Mouse (Mus musculus): Measurements from ENCODE around the gene Gm12845. TPM values are rescaled to one million over a fixed set of nuclear protein-coding genes. Genes with fewer than 3 reads are reported as not detected.

Gene Gm12845
- polyA plus RNA-seq (2012; rRNA removed): not detected in 2 replicates

DNA sequence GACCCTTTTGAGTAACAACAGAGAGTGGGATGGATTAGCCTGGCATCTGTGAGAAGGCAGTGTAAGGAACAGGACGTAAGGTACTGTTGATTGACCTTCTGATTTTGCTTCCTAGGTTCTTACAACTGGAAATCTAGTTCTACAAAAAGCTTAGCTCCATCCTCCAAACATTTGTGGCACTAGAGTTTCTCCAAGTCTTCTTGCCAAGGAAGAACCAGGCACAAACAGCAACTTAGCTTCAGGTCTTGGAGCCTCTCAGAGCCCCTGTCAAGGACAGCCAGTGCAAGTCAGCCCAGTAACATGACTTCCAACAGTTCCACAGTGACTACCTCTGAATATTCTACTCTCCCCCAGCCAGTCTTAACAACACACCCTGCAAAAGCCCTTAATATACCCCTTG, at the start of gene Gm12845:
TSS of gene Gm12845 (plus strand) at position 301 of the 400 bp plus-strand sequence.
- no peaks in the 10 kb centered on the region for H3K27me3 ChIP-seq (ENCODE audit: control insufficient read depth, insufficient read depth, low read length)
- no peak within 1 kb of the TSS for H3K4me3 ChIP-seq (ENCODE audit: extremely low read depth, insufficient read depth, insufficient read length)
- no peaks in the 10 kb centered on the region for H3K36me3 ChIP-seq (ENCODE audit: control insufficient read depth, insufficient read depth, low read length)
- 91% methylated on average over 1 of the region's 1 CpGs for WGBS
- H3K27ac ChIP-seq (ENCODE audit: insufficient read depth, low read length): no peak within 1 kb of the TSS
- H3K4me1 ChIP-seq (ENCODE audit: control insufficient read depth, insufficient read depth, insufficient read length): no peaks in the 10 kb centered on the region
- DNase-seq (ENCODE audit: low read depth in 1 of 2, low spot score in 2 of 2): no peak
- TF ChIP-seq POLR2A (IDR thresholded peaks at IDR 0.05; ENCODE audit: low read depth, low read length) (no peak), CTCF (IDR thresholded peaks at IDR 0.05; ENCODE audit: extremely low read depth, insufficient read depth, insufficient read length, insufficient replicate concordance) (no peak)

DNA sequence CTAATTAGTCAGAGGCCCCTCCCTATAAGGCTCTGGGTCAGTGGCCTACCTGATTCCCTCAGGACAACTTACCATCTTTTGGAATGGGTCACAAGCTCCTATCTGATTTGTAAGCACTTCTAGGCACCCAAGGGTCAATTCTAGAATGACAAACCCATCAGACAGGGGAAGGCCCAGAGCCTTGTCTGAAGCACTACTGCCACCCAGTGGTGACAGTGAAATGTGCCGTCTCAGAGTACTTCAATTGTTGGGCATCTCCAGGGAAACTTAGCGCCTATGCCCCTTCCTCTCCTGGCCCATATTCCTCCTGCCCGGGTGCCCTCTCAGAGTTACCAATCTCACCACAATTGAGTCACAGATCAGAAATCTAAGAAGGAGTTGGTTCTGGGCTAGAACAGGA, 47.3 kb upstream of the Gm12845 start:
- DNase-seq (ENCODE audit: low read depth in 1 of 2, low spot score in 2 of 2): peak; percentile 21 to 63
- Histone ChIP-seq H3K4me1 (ENCODE audit: control insufficient read depth, insufficient read depth, insufficient read length) (peaks cover 3% of the 10 kb centered on the region; the same call in 1 of the 2 replicates), H3K36me3 (ENCODE audit: control insufficient read depth, insufficient read depth, low read length) (peaks cover 32% of the 10 kb centered on the region), H3K27me3 (ENCODE audit: control insufficient read depth, insufficient read depth, low read length) (no peaks in the 10 kb centered on the region), H3K4me3 (ENCODE audit: extremely low read depth, insufficient read depth, insufficient read length) (no peak overlapping the region), H3K27ac (ENCODE audit: insufficient read depth, low read length) (no peak overlapping the region)
- WGBS: 21% methylated on average over 3 of the region's 3 CpGs
- TF ChIP-seq CTCF (IDR thresholded peaks at IDR 0.05; ENCODE audit: extremely low read depth, insufficient read depth, insufficient read length, insufficient replicate concordance) (peak; percentile 75; the same call in 1 of the 2 replicates), POLR2A (IDR thresholded peaks at IDR 0.05; ENCODE audit: low read depth, low read length) (no peak)

DNA sequence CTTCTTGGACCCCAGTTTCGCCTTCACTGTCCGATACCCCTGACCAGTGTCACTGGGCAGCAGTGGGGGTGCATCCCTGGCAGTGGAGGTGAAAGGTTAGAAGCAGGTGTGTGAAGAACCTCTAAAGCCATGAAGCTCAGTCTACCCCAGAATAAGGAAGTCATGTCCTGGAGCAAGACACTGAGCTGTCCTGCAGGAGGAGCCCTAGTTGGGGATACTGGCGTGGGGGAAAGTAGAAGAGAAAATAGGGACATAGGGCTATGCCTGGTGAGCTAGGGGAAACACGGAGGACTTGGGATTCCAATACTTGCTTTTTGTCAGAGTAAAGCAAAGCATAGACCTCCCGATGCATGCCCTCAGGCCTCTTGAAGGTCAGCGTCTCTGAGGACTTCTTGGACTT, 43.2 kb upstream of the Gm12845 start:
- H3K27ac ChIP-seq (ENCODE audit: insufficient read depth, low read length): no peak overlapping the region
- TF ChIP-seq POLR2A (IDR thresholded peaks at IDR 0.05; ENCODE audit: low read depth, low read length) (no peak), CTCF (IDR thresholded peaks at IDR 0.05; ENCODE audit: extremely low read depth, insufficient read depth, insufficient read length, insufficient replicate concordance) (no peak)
- H3K36me3 ChIP-seq (ENCODE audit: control insufficient read depth, insufficient read depth, low read length): peaks cover 8% of the 10 kb centered on the region
- peaks cover 3% of the 10 kb centered on the region; the same call in 1 of the 2 replicates for H3K4me1 ChIP-seq (ENCODE audit: control insufficient read depth, insufficient read depth, insufficient read length)
- WGBS: 72% methylated on average over 6 of the region's 6 CpGs
- no peaks in the 10 kb centered on the region for H3K27me3 ChIP-seq (ENCODE audit: control insufficient read depth, insufficient read depth, low read length)
- no peak for DNase-seq (ENCODE audit: low read depth in 1 of 2, low spot score in 2 of 2)
- H3K4me3 ChIP-seq (ENCODE audit: extremely low read depth, insufficient read depth, insufficient read length): no peak overlapping the region

DNA sequence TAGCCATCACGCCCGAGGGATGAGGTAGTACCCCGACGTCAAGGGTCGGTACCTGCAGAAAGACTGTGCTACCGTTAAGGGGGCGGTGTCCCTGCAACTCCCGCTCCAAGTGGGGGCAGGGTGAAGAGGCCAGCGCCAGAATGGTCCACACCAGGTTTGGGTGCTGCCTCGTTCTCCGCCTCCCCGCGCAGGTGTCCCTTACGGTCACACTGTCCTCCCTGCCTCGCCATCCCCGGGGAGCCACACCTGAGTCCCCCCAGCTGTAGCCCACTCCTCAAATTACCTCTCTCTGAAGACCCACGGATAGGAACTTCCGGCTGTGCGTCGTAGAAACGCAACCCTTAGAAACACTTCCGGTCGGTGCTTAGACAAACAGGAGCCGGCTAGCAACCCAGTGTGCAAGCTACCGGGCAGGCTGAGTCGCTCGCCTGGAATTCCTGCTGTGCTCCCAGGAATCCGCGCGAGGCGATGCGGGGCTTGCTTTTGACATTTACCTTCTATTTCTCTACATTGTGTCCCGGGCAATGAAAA, 42.2 kb upstream of the Gm12845 start, which contains the start of gene Dmap1:
TSS of gene Dmap1 (minus strand) at position 343 of the 531 bp plus-strand sequence.
- Histone ChIP-seq H3K4me3 (ENCODE audit: extremely low read depth, insufficient read depth, insufficient read length) (peak within 1 kb of the TSS; percentile 99), H3K27me3 (ENCODE audit: control insufficient read depth, insufficient read depth, low read length) (no peaks in the 10 kb centered on the region), H3K36me3 (ENCODE audit: control insufficient read depth, insufficient read depth, low read length) (peaks cover 4% of the 10 kb centered on the region; the same call in 1 of the 2 replicates), H3K27ac (ENCODE audit: insufficient read depth, low read length) (peak within 1 kb of the TSS; percentile 43; the same call in 1 of the 2 replicates), H3K4me1 (ENCODE audit: control insufficient read depth, insufficient read depth, insufficient read length) (peaks cover 3% of the 10 kb centered on the region; the same call in 1 of the 2 replicates)
- under 1% methylated on average over 33 of the region's 33 CpGs for WGBS
- DNase-seq (ENCODE audit: low read depth in 1 of 2, low spot score in 2 of 2): peak; percentile 49 to 76
- no peak for TF ChIP-seq POLR2A (IDR thresholded peaks at IDR 0.05; ENCODE audit: low read depth, low read length)
- TF ChIP-seq CTCF (IDR thresholded peaks at IDR 0.05; ENCODE audit: extremely low read depth, insufficient read depth, insufficient read length, insufficient replicate concordance): no peak

DNA sequence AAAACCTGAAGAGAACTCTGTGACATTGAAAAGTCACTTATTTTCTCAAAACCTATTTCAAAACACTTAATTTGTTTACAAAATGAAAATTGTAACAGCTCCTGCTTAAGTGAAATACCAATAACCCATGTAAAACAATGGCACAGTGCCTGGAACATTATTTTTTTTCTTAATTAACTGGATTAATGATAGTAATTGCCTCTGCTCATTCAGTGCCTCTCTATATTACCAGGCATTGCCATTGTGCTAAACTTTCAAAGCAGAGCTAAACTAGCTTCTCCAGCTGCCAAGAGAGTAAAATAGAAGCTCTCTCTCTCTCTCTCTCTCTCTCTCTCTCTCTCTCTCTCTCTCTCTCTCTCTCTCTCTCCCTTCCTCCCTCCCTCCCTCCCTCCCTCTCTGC, 41.7 kb upstream of the Gm12845 start:
- Histone ChIP-seq H3K27ac (ENCODE audit: insufficient read depth, low read length) (no peak overlapping the region), H3K4me3 (ENCODE audit: extremely low read depth, insufficient read depth, insufficient read length) (peak overlapping the region; percentile 99; the same call in 1 of the 2 replicates), H3K27me3 (ENCODE audit: control insufficient read depth, insufficient read depth, low read length) (no peaks in the 10 kb centered on the region), H3K36me3 (ENCODE audit: control insufficient read depth, insufficient read depth, low read length) (peaks cover 4% of the 10 kb centered on the region; the same call in 1 of the 2 replicates), H3K4me1 (ENCODE audit: control insufficient read depth, insufficient read depth, insufficient read length) (peaks cover 3% of the 10 kb centered on the region; the same call in 1 of the 2 replicates)
- no peak for DNase-seq (ENCODE audit: low read depth in 1 of 2, low spot score in 2 of 2)
- no peak for TF ChIP-seq CTCF (IDR thresholded peaks at IDR 0.05; ENCODE audit: extremely low read depth, insufficient read depth, insufficient read length, insufficient replicate concordance)
- no peak for TF ChIP-seq POLR2A (IDR thresholded peaks at IDR 0.05; ENCODE audit: low read depth, low read length)

DNA sequence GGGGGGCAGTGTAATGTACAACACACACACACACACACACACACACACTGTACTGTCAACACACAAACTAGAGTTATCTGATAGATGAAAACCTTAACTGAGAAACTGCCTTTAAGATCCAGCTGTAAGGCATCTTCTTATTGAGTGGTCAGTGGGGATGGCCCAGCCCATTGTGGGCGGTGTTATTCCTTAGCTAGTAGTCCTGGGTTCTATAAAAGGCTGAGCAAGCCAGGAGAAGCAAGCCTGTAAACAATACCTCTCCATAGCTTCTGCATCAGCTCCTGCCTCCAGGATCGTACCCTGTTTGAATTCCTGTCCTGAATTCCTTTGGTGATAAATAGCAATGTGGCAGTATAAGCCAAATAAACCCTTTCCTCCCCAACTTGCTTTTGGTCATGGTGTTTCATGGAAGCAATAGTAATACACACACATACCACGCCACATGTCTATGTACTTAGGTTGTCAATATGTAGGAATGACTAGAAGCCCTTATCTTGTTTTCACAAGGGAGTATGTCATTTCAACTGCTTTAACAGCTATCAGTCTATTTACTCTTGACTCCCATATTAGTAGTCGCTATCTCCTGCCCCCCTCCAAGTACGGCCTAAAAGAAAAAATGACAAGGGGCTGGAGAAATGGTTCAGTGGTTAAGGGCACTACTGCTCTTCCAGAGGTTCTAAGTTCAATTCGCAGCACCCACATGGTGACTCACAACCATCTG, 41.0 kb upstream of the Gm12845 start:
- 81% methylated on average over 6 of the region's 6 CpGs for WGBS

More for the DNA sequence above, 41.0 kb upstream of the Gm12845 start:
- no peak for DNase-seq (ENCODE audit: low read depth in 1 of 2, low spot score in 2 of 2)
- Histone ChIP-seq H3K27me3 (ENCODE audit: control insufficient read depth, insufficient read depth, low read length) (no peaks in the 10 kb centered on the region), H3K27ac (ENCODE audit: insufficient read depth, low read length) (no peak overlapping the region), H3K4me3 (ENCODE audit: extremely low read depth, insufficient read depth, insufficient read length) (no peak overlapping the region), H3K4me1 (ENCODE audit: control insufficient read depth, insufficient read depth, insufficient read length) (peaks cover 3% of the 10 kb centered on the region; the same call in 1 of the 2 replicates), H3K36me3 (ENCODE audit: control insufficient read depth, insufficient read depth, low read length) (peaks cover 3% of the 10 kb centered on the region; the same call in 1 of the 2 replicates)
- no peak for TF ChIP-seq POLR2A (IDR thresholded peaks at IDR 0.05; ENCODE audit: low read depth, low read length)
- no peak for TF ChIP-seq CTCF (IDR thresholded peaks at IDR 0.05; ENCODE audit: extremely low read depth, insufficient read depth, insufficient read length, insufficient replicate concordance)
